Mouse (Mus musculus): ENCODE data around the gene Hdac4. TPM values are rescaled to one million over a fixed set of nuclear protein-coding genes. Genes with fewer than 3 reads are reported as not detected.

The Hdac4 gene
- polyA plus RNA-seq, 2 experiments from 2014 or later: 46.3 to 62.1 TPM

DNA sequence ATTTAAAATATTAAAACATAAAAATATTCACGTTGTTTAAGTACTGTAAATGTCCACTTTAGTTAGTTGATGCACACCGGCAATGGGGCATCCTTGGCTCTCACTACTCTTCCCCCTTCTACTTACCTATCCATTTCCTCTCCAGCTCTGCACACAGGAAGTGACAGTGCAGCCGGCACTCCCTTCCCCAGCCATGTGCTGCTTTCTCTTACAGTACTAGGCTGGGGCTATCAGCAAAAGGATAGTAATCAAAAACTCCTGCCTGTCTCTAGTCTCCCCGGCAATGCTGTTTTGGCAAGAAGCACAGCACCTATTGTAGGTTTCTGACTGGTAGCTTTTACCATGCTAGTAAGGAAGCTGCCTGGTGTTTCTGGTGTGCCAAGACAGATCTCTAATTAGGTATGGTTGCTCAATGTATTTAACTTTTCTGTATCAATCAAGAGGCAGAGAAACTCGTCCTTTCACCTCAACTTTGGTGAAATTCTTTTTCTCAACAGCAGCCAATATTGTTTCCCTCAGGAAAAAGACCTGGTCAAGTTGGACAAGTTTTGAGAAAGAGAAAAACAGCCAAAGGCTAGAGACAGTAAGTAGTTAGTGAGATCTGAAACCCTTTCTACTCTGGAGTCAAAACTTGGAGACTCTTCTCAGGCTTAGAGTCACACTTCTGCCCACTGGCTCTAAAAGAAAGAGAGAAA, 136.6 kb downstream of the Hdac4 start:
- ATAC-seq: peak; percentile 96

DNA sequence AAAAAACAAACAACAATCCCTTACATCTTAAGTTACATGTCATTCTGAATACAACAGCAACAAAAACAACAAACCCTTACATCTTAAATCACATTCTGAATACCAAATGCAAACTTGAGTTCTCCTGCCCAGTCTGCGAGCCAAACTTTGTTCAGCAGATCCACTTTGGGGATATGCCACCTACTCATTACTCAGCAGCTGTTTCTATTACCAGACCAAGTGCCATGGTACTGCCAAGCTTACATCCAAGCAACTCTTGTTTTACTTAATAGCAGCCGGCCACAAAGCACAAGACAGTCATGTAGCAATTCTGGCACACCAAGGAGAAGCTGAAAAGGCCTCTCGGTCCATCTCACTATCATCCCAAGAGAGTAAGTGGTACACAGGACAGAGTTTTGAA, 138.4 kb downstream of the Hdac4 start:
- no peak for ATAC-seq

DNA sequence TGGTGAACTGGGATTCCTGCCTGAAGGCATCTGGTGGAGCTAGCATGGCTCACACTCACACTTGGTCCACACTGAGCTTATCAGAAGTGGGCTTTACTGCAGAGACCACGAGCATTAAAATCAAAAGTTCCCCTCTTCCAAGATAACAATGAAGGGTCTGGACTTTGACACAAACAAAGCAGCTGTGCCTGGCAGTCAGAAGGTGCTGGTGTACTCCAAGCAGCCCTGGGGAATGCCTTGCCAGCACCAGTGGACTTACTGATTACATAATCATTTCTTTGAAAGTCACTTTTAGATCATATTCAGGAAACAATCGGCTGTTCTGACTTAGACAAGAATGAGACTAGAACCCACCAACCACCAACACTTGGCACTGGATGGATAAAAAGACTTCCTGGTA, 140.3 kb downstream of the Hdac4 start:
- ATAC-seq: no peak

DNA sequence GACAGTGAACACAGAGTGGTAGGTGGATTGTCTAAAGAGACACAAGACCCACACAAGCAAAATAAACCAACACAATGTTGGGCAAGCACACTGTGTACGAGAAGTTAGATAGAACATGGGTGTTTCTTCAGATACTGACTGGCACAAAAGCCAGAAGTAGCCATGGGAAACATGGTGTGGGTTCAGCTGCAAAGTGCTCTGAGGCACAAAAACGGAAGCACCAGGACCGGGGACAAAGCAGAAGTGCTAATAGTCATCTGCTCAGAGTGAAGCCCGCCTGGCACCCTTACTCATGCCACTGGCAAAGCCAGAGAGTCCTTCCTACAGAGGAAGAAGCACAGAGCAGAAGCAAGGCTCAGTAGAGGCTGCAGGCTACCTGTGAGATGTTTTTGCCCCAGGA, 143.3 kb downstream of the Hdac4 start:
- no peak for ATAC-seq

DNA sequence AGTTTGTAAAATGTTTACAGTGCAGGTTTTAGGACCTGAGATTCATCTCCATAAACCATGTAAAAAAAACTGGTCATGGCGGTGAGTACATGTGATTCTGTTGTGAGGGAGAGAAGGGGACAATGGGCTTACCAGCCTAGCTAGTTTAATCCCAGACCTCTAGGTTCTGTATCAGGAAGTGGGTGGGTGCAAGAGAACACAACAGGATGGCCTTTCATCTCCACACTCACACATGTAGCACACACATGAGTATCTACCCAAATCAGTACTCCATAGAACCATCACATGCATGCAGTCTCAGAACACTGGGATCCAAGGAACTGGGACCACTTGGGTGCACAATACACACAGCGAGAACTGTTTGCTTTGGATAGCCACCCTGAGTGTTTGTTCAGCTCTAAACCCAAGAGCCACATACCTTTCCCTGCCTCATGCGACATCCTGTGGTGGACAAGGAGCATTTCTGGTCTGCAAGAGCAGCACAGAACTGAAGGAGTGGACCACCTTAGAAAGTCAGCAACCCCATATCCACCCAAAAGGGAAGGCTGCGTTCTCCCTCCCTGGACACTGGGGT, 143.9 kb downstream of the Hdac4 start:
- ATAC-seq: peak; percentile 73

DNA sequence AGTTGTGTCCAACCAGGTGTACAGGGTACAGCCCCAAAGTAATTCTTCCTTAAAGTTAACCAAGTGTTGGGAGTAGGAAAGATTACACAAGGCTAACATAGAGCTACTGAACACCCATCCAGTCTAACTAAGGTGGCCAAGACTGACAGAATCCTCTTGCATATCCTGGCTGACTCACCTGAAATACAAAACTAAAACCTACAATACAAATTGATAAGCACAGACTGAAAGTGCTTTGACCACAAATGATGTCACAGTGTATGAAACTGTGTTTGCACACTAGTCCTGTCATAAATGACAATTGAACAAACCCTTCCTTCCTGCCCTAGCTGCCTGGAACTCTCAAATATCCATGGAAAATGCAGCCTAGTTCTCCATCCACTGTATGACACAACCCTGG, 144.5 kb downstream of the Hdac4 start:
- ATAC-seq: peak; percentile 85

DNA sequence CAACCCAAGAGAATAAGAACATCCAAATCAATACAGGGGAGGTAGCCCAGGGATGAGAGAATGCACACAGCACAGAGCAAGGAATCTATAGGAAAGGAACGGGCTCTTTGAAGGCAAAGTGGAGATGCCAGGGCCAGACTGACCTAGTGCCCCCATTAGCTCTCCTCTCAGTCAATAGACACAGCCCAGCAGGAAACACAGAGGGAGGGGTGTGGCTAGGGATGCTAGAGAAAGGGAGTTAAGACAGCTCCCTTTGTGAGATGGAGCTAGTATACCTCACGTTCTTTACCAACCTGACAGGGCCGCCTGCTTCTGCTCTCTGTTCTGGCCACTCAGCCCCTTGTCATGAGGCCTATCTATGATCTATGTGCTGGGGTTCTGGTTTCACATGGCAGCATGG, 144.9 kb downstream of the Hdac4 start:
- ATAC-seq: no peak

DNA sequence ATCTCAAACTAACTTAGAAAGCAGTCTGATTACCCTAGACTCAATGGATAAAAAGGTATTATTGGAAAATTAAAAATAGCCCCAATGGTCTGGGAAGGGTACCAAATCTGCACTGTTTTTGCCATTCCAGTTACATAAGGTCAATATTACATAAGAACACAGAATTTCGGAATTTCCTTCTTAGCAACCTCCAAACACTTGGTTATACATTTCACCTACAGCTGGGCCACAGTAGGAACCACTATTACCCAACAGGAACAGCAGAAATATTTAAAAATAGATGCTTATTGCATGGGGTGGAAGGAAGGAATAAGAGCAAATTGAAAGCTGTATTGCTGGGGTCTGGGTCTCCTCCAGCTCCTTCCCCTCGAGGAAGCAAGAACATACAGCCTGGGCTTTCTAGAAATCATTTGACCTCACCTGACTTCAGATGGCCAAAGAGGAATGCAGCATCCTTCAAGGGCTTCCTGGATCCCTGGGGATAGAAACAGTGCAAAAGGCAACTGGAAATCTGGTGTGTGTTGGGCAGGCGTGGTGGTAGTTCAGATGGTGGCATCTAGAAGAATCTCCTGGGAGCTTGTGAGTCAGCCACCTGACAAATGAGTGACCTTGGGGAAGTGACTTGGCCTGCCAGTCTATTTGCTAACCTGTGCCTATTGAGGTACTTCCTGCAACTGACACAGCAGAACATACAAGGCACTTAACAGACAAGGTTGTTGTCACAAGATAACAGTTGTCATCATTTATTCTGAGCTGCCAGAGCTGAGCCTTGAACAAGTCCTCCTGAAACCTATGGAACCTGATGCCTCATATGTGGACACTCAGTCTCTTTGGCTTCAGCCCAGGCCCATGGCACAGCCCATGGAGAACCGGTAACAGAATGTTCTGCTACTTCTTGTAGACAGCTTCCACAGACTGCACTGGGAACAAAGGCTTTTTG, 146.8 kb downstream of the Hdac4 start:
- ATAC-seq: no peak

DNA sequence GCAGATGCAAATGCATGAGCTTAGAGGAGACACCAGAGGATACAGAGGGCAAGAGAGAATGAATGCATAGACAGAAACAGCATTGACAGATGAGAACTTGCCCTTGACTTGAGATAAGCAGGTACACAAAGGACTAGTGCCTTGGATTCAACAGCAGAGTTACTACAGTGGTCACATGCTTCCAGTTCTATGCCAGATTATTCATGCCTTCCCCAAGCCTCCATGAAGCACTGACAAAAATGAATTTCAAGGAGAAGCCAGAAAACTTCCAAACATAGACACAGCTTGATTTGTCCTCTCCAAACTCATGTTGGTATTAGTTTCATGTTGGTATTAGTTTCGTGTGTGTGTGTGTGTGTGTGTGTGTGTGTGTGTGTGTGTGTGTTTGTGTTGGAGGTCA, 149.8 kb downstream of the Hdac4 start:
- no peak for ATAC-seq

DNA sequence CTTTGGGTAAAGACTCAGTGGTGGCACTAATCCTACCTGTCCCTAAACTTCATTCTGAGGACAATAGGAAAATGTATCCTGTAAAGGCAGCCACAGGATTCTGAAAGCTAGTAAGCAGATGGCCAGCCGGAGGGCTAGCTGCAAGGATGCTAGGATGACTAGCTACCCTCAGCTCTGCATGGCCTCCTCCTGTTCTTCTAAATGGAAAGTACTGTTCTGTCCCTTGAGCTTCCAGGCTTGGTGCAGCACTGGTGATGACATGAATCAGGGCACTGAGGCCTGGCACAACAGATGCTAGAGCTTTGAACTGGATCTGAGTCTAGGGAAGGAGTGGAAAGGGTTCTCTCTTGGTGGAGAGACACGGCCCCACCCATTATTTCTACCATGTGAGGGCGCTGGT, 150.6 kb downstream of the Hdac4 start:
- no peak for ATAC-seq

DNA sequence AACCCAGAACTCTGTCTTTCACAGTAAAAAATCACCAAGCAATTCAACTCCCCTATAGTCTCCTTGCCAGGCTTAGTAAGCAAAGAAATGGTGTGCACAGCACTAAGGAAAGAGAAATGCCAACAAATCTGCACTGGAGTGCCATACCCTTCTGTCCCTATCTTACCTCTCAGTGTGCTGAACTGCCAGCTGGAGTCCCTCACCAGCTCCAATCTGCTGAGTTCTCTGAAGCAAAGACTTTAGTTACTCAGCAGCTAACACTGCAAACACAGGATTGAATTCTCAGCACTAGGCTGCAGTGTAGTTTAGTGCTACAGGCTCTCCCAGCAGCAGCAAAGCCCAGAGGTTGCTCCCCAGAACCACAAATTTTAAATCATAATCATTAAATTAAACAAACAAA, 151.5 kb downstream of the Hdac4 start:
- no peak for ATAC-seq

DNA sequence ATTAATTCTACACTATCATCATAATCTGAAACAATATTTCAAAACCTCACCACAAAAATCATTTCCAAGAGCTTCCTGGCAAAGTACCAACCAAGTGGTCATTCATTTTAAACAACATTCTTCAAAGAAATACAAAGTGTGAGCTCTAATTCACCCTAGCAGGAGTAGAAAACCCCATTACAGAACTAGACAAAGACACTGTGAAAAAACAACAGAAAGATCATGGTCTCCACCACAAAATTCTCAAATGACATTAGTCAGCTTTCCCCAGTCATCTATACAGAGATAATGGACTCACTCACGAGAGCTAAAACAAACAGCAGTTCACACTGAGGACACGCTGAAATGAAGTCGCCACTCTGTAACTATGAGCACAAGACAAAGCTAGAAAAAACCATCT, 153.4 kb downstream of the Hdac4 start:
- ATAC-seq: no peak

DNA sequence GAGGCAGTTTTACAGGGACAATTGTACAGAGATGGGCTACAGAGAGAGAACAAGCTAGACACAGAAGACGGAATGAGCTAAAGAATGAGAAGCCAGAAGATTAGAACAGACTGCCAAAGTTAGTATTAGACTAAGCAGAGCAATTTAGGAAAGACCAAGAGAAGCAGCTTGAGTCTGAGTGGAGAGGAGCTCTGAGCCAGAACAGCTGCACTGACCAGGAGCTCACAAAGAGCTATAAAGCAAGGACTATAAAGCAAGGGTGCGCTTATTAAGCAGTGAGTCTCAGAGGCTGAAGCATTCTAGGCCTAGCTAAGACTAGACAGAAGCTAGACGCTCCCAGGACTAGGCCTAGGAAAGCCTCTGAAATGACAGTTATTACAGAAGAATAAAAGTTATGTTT, 154.2 kb downstream of the Hdac4 start:
- no peak for ATAC-seq

DNA sequence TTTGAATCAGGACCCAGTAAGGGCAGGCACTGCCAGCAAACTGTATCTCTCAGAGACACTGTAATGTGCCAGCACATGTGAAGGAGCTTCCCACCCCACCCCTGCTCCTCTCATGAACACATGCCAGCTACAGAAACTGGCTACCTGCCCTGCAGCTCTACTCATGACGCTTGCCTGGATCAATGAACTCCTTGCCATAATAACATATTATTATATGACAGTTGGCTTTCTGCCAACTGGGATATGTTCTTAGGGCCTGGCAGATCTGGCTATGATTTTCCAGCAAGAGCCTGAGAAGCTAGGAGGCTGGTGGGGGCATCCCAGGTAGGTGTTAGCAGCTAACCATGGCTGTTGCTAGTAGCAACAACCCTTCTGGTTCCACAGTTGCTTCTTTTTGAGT, 156.8 kb downstream of the Hdac4 start:
- no peak for ATAC-seq

DNA sequence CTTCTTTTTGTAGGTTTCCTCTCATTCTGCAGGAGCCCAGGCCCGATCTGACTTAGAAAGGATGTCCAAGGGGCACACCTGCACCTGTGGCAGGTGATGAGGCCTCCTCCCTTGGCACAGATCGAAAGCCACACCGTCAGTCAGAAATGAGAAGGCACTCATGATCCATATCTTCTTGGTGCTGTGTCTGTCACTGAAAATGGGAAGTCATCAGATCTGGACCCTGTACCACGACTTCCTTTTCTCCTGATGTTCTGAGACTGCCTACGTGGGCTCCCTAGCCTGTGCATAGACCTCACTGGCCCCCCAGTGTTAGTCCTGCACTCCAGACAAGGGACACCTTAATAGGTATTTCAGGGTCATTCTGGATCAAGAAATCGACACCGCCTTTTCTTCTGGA, 158.5 kb downstream of the Hdac4 start:
- no peak for ATAC-seq

DNA sequence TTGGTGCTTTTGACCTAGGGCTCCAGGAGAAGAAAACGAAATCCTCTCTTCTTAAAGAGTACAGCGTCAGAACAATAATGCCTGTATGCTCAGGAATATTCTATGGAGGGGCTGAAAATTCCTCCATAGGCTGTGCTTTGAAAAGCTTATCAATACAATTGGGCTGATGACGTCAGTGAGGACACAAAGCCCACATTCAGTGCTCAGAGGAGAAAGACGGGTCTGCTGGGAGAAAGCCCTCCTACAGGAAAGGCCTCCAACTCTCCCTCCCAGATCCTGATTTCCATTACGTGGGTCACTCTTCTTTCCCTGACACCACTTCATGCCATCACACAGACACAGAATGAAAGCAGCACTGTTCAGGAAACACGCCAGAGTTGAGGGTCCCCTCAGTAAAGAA, 159.7 kb downstream of the Hdac4 start:
- ATAC-seq: no peak

DNA sequence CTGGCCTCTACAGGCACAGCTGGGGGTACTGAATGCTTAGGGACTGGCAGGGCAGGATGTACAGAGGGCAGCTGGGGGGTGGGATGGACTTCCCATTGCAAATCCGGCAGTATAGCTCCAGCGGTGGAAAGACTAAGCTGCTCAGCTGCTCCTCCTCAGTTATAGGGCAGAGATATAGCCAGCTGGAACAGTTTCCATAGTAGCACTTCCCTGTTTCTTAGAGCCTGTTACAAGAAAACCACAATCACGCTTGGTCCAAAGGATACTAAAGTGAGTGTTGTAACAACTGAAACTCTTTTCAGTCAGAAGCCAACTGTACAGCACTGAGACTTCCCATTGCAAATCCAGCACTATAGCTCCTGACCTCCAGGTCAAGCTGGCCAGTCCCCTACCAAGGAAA, 161.3 kb downstream of the Hdac4 start:
- ATAC-seq: no peak

DNA sequence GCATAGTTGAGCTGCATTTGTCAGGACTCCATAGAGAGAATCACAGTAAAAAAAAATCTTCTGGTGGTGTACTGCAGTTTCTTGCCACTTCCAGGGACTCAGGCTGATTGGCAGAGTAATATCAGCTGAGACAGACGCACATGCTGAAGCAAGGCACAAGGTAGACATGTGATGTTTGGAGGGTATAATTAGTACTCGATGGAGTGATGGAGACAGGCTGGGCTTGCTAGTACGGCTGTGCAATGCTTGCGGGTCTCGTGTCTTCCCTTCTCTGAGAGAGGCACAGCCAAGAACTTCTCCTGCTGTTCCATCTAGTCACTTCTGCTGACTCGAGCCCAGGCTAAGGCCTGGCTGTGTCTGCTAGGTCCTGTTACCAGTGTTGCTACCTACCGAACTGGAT, 162.0 kb downstream of the Hdac4 start:
- no peak for ATAC-seq

DNA sequence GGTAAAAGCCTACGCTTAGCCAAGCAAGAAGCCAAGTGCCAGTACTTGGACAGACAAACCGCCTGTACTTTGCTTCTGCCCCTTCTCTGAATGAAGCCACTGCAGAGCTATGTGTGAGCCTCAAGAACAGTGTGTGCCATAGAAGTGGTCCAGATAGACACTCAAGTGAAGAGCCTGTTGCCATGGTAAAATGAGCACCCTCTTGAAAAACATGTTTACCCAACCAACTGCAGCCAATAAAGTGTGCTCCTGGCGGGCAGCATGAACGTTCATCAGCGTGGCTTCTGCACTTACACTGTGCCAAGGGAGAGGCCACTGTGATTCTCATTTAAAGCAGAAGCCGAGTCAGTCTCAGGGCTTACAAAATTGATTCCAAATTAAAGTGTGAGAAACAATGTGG, 165.0 kb downstream of the Hdac4 start:
- ATAC-seq: no peak

DNA sequence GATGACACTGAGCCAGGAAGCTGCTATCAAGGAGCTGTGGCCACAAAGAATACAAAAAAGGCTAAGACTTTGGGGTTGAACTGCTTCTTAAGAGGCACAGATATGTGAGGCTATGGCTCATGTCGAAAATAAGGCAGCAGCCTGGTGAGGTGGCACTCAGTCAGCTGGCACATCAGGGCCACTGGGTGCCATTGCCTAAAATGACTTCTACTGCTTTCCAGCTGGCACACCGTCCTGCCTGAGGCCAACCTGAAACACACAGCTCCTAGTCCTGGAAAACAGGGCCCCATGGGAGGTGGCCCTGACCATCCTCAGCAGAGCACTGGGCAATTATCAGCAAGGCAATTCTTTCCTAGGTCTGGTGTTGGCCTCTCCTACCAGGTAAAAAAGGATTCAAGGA, 167.3 kb downstream of the Hdac4 start:
- no peak for ATAC-seq

DNA sequence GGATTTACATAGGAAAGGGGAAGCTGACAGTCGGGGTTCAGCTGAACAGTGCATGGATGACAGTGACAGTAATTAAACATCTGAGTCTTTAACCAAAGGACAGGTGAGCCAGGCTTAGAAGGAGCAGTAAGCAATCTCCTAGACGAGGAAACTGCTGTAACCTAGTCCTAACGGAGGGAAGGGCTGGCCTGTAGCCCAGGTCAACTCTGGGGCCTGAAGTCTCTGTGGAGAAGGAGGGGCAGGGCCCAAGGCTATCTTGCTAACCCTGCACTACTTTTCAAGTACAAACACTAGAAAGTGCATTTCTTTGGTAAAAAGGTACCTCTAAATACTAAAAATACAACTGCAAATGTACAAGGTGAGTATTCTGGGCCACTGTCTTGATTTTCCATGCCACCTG, 169.1 kb downstream of the Hdac4 start:
- no peak for ATAC-seq

DNA sequence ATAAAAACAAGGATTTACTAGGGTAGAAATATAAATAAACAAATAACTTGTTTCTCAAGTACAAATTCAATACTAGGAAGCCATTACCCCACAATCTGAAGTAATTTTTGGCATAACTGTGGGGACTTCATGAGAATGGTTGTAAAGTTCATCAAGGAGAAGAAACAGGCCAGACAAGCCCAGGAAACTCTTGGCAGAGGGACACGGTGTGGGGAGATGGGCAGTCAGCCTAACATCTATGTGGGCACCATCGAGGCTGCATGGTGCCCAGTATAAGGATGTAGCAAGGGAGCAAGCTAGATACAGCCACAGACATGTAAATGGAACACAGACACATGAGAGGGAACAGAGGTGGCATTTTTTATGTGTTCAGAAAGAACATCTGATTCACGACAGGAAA, 171.6 kb downstream of the Hdac4 start:
- no peak for ATAC-seq

DNA sequence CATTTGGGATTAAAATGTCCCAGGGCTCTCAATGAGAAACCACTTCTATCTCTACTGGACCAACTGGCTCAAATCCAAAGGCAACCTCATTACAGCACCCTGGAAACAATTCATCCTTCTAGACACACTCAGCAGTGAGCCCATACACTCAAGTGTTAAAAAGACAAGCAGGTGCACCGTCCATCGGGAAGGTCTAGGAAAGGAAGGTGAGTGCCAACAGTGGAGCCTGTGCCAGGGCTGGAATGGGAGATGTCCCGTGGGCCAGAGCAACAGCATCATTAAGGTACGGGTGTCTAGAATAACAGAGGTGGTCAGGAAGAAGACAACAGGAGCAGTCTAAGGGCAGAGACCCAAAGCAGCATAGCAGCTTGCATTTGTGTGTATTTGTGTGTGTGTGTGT, 173.5 kb downstream of the Hdac4 start:
- ATAC-seq: no peak

All from activated CD4-positive, CD25-positive, alpha-beta regulatory T cell, adult 4 months (primary cell).